Comparison of ENCODE assay signal across 7 mouse cellular contexts in the genomic region with DNA sequence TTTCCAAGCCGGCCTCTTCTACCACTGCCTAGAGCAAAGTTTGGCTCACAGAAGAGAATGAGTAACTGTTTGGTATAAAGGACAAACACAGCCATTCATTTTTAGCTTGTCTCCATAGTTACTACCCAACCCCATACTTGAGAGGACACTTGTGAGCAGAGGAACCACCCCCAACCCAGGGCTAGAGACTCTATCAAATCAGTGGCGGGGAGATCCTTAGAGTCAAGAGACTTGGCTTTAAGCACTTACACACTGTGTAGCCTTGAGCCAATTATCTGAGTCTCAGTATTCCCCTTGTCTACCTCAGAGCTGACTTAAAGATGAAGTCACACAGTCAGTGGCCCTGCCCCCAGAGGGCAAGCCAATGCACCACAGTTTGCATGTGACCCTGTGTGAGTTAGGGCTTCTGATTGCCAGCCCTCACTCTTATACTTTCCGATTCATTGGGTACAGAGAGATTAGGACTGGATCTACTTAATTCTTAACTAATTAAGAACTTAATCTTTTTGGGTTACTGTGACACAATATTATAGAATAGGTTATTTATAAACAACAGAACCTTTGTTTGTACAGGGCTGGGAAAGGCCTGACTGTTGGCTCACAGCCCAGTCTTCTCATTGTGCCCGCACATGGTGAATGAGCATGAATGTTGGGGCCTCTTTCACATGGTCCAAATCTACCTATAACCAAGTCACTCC.
DNase-seq lines count a peak whose midpoint lies in the region; ATAC-seq and TF ChIP-seq lines count a peak whose summit lies in the region.

No protein-coding gene starts in this region.

- H3K9ac ChIP-seq in embryonic facial prominence, embryonic 12.5 days = no peak overlapping the region

- H3K27ac ChIP-seq in embryonic facial prominence, embryonic 12.5 days = no peak overlapping the region

- CTCF ChIA-PET in Patski (lab: Charles Lee) = interaction anchor here (1.2 kb wide), 1 partner anchor 9 kb away, joined by 3 read pairs; no protein-coding TSS in a partner anchor

- H3K9me3 ChIP-seq in embryonic facial prominence, embryonic 12.5 days = no peaks in the 10 kb centered on the region

- H3K4me2 ChIP-seq in embryonic facial prominence, embryonic 12.5 days (replicated peaks) = no peak overlapping the region

- 55% methylated on average over 4 of the region's 4 CpGs for WGBS in embryonic facial prominence, embryonic 12.5 days

- no peaks in the 10 kb centered on the region for H3K4me1 ChIP-seq in embryonic facial prominence, embryonic 12.5 days

- peak; percentile 11 for TF ChIP-seq CTCF in Patski (IDR thresholded peaks at IDR 0.05)

- peak; percentile 48 for ATAC-seq in Patski
- 0 out of 2 replicates have a peak, but pooled peaks have one; percentile 60 for ATAC-seq in embryonic facial prominence, embryonic 12.5 days (ENCODE audit: insufficient number of reproducible peaks, insufficient read depth, low FRiP score, low TSS enrichment)

- in situ Hi-C loops in Patski (cut with MboI; ENCODE audit: low pct_unique_long_range_greater_than_20kb) = no loop called here

- POLR2A ChIA-PET in Patski (lab: Charles Lee) = no interaction called here

- DNase-seq in Patski (ENCODE audit: low read depth, low spot score) = no peak
- peak; percentile 17 for DNase-seq in kidney, adult 18-20 months
- peak; percentile 1 for DNase-seq in lung, postnatal 14 days
- DNase-seq in adrenal gland, adult 8-10 months = no peak
- no peak for DNase-seq in layer of hippocampus, postnatal 36 days
- no peak for DNase-seq in thymus, adult 18-20 months

- H3K27me3 ChIP-seq in Patski = no peaks in the 10 kb centered on the region
- H3K27me3 ChIP-seq in embryonic facial prominence, embryonic 12.5 days = no peaks in the 10 kb centered on the region

- H3K4me3 ChIP-seq in embryonic facial prominence, embryonic 12.5 days = no peak overlapping the region

- no peaks in the 10 kb centered on the region for H3K36me3 ChIP-seq in embryonic facial prominence, embryonic 12.5 days

Comparison
In these comparisons a context has a peak if more than half of its experiments do, and no peak if none do; other contexts are left out.
1. DNase-seq: peak in kidney, adult 18-20 months (single experiment) and lung, postnatal 14 days (single experiment); none in Patski (single experiment), adrenal gland, adult 8-10 months (single experiment), layer of hippocampus, postnatal 36 days (0 of 2) and thymus, adult 18-20 months (0 of 2).